10 mouse cellular contexts compared by ENCODE assay signal in genomic region chr11:32223297-32223967, GRCm38 (mm10). TPM values are rescaled to one million over a fixed set of nuclear protein-coding genes. Genes with fewer than 3 reads are reported as not detected.
DNase-seq lines count a peak whose midpoint lies in the region; ATAC-seq and TF ChIP-seq lines count a peak whose summit lies in the region.
"Had no signal": no experiment of that assay in that cellular context is flagged by ENCODE, and none has a peak within 500 bp of the region (broad histone marks: within the 10 kb centered on the region; RNA-seq: fewer than 3 reads in every experiment).

No protein-coding gene starts in this region.

- no peak for ATAC-seq in hindbrain, embryonic 15.5 days (ENCODE audit: low FRiP score, low read depth)
- no peak for ATAC-seq in midbrain, embryonic 15.5 days (replicated peaks)
- no peak for ATAC-seq in midbrain, embryonic 16.5 days

- H3K4me3 ChIP-seq in cerebellum, adult 2 months (replicated peaks; ENCODE audit: insufficient read depth, low read depth, low read length): no peak overlapping the region
- H3K4me3 ChIP-seq in hindbrain, embryonic 15.5 days: no peak overlapping the region
- no peak overlapping the region; the same call in 1 of the 2 replicates for H3K4me3 ChIP-seq in hindbrain, embryonic 10.5 days
- H3K4me3 ChIP-seq in midbrain, embryonic 15.5 days: no peak overlapping the region; the same call in 1 of the 2 replicates
- no peak overlapping the region for H3K4me3 ChIP-seq in midbrain, embryonic 16.5 days (ENCODE audit: low read depth, low read length)

- H3K4me2 ChIP-seq in hindbrain, embryonic 15.5 days: peak overlapping the region; percentile 98; the same call in 1 of the 2 replicates
- peak overlapping the region; percentile 98; the same call in 1 of the 2 replicates for H3K4me2 ChIP-seq in midbrain, embryonic 15.5 days
- no peak overlapping the region for H3K4me2 ChIP-seq in midbrain, embryonic 16.5 days (ENCODE audit: low read length)

- H3K9me3 ChIP-seq in hindbrain, embryonic 15.5 days: no peaks in the 10 kb centered on the region
- H3K9me3 ChIP-seq in hindbrain, embryonic 10.5 days: no peaks in the 10 kb centered on the region
- H3K9me3 ChIP-seq in midbrain, embryonic 15.5 days: no peaks in the 10 kb centered on the region
- H3K9me3 ChIP-seq in midbrain, embryonic 16.5 days (replicated peaks; ENCODE audit: control insufficient read depth, low read length, poor library complexity, severe bottlenecking): no peaks in the 10 kb centered on the region
- H3K9me3 ChIP-seq: midbrain, embryonic 12.5 days had no signal

- DNase-seq in cerebellum, adult 8-10 months: peak; percentile 18
- DNase-seq in cerebellum, adult 2 months: no peak
- no peak for DNase-seq in hindbrain, embryonic 10.5 days (ENCODE audit: low spot score)
- DNase-seq in right cerebral cortex, postnatal 4 days: no peak
- no peak for DNase-seq in gastrocnemius, adult 18-20 months (ENCODE audit: low spot score)

- no peak for TF ChIP-seq POLR2A in cerebellum, adult 2 months (IDR thresholded peaks at IDR 0.05; ENCODE audit: borderline replicate concordance, insufficient read depth, low read length)

- no peak overlapping the region for H3K27ac ChIP-seq in cerebellum, adult 2 months (ENCODE audit: insufficient read depth, low read length)
- no peak overlapping the region for H3K27ac ChIP-seq in hindbrain, embryonic 15.5 days (replicated peaks)
- H3K27ac ChIP-seq in hindbrain, embryonic 10.5 days: no peak overlapping the region
- no peak overlapping the region for H3K27ac ChIP-seq in midbrain, embryonic 15.5 days
- no peak overlapping the region for H3K27ac ChIP-seq in midbrain, embryonic 16.5 days (ENCODE audit: low read length)
- H3K27ac ChIP-seq: midbrain, embryonic 12.5 days had no signal

- no peaks in the 10 kb centered on the region for H3K36me3 ChIP-seq in hindbrain, embryonic 15.5 days
- H3K36me3 ChIP-seq in hindbrain, embryonic 10.5 days: peaks cover 7% of the 10 kb centered on the region
- no peaks in the 10 kb centered on the region for H3K36me3 ChIP-seq in midbrain, embryonic 15.5 days (replicated peaks)
- no peaks in the 10 kb centered on the region for H3K36me3 ChIP-seq in midbrain, embryonic 16.5 days (ENCODE audit: control insufficient read depth, insufficient read depth, low read length)
- H3K36me3 ChIP-seq: midbrain, embryonic 12.5 days had no signal

- no peaks in the 10 kb centered on the region for H3K27me3 ChIP-seq in cerebellum, adult 2 months (ENCODE audit: control insufficient read depth, insufficient read depth, low read length)
- peaks cover 19% of the 10 kb centered on the region for H3K27me3 ChIP-seq in hindbrain, embryonic 15.5 days
- peaks cover 28% of the 10 kb centered on the region for H3K27me3 ChIP-seq in hindbrain, embryonic 10.5 days (ENCODE audit: insufficient read depth, poor library complexity, severe bottlenecking)
- peaks cover 39% of the 10 kb centered on the region for H3K27me3 ChIP-seq in midbrain, embryonic 15.5 days (replicated peaks)
- H3K27me3 ChIP-seq in midbrain, embryonic 16.5 days (ENCODE audit: control insufficient read depth, insufficient read depth, low read depth, low read length): peaks cover 27% of the 10 kb centered on the region

- no peak overlapping the region for H3K9ac ChIP-seq in hindbrain, embryonic 15.5 days
- H3K9ac ChIP-seq in midbrain, embryonic 15.5 days: peak overlapping the region; percentile 23; the same call in 1 of the 2 replicates
- H3K9ac ChIP-seq in midbrain, embryonic 16.5 days (ENCODE audit: low read depth, low read length): no peak overlapping the region

- peaks cover 24% of the 10 kb centered on the region for H3K4me1 ChIP-seq in cerebellum, adult 2 months (ENCODE audit: control insufficient read depth, insufficient read depth, low read length)
- peaks cover 82% of the 10 kb centered on the region for H3K4me1 ChIP-seq in hindbrain, embryonic 15.5 days (replicated peaks)
- H3K4me1 ChIP-seq in hindbrain, embryonic 10.5 days (replicated peaks): peaks cover 83% of the 10 kb centered on the region
- H3K4me1 ChIP-seq in midbrain, embryonic 15.5 days: peaks cover 40% of the 10 kb centered on the region
- H3K4me1 ChIP-seq in midbrain, embryonic 16.5 days (ENCODE audit: control insufficient read depth, insufficient read depth, low read length): peaks cover 24% of the 10 kb centered on the region

- 79% methylated on average over 4 of the region's 4 CpGs for WGBS in cerebellum, adult 2 months
- 71% methylated on average over 4 of the region's 4 CpGs for WGBS in hindbrain, embryonic 15.5 days
- WGBS in hindbrain, embryonic 10.5 days: 68% methylated on average over 4 of the region's 4 CpGs
- WGBS in midbrain, embryonic 15.5 days: 74% methylated on average over 4 of the region's 4 CpGs
- 72% methylated on average over 4 of the region's 4 CpGs for WGBS in midbrain, embryonic 16.5 days

- no peak for TF ChIP-seq CTCF in cerebellum, adult 2 months (IDR thresholded peaks at IDR 0.05; ENCODE audit: borderline replicate concordance, insufficient read depth, low read depth, low read length)

RNA-seq across cellular contexts. Expression of gene Rhbdf1, which starts 1.3 kb away (rescaled TPM):
- polyA plus RNA-seq in cerebellum, adult 2 months (2012; rRNA removed): 31.3 and 32.1 TPM in 2 replicates
- 24.8 and 29.2 TPM in 2 replicates for polyA plus RNA-seq in hindbrain, embryonic 15.5 days (2015; fragmentation: Nextera tagmentation; extraction: Ambion mirVana)
- polyA plus RNA-seq in hindbrain, embryonic 10.5 days (2016; fragmentation: Nextera tagmentation; extraction: Ambion mirVana): 31.3 and 32.9 TPM in 2 replicates
- 21.3 and 23.8 TPM in 2 replicates for polyA plus RNA-seq in midbrain, embryonic 15.5 days (2015; fragmentation: Nextera tagmentation; extraction: Ambion mirVana)
- polyA plus RNA-seq in midbrain, embryonic 16.5 days (2015; fragmentation: Nextera tagmentation; extraction: Ambion mirVana): 18.5 and 24.0 TPM in 2 replicates
- total RNA-seq in gastrocnemius, adult 18-20 months (2021): 10 to 100 TPM; 17.8 to 17.9 TPM

RNA-seq across cellular contexts. Expression of gene Mpg, which starts 2.9 kb away (rescaled TPM):
- polyA plus RNA-seq in cerebellum, adult 2 months (2012; rRNA removed): 14.8 and 15.2 TPM in 2 replicates
- polyA plus RNA-seq in hindbrain, embryonic 15.5 days (2015; fragmentation: Nextera tagmentation; extraction: Ambion mirVana): 34.7 and 36.9 TPM in 2 replicates
- polyA plus RNA-seq in hindbrain, embryonic 10.5 days (2016; fragmentation: Nextera tagmentation; extraction: Ambion mirVana): 34.2 and 36.3 TPM in 2 replicates
- 41.2 and 44.1 TPM in 2 replicates for polyA plus RNA-seq in midbrain, embryonic 15.5 days (2015; fragmentation: Nextera tagmentation; extraction: Ambion mirVana)
- 36.1 and 41.7 TPM in 2 replicates for polyA plus RNA-seq in midbrain, embryonic 16.5 days (2015; fragmentation: Nextera tagmentation; extraction: Ambion mirVana)
- 1 to 10 TPM; 4.1 to 4.4 TPM for total RNA-seq in gastrocnemius, adult 18-20 months (2021)

RNA-seq across cellular contexts. Expression of gene Snrnp25, which starts 18.2 kb away (rescaled TPM):
- polyA plus RNA-seq in cerebellum, adult 2 months (2012; rRNA removed): 48.2 and 51.5 TPM in 2 replicates
- polyA plus RNA-seq in hindbrain, embryonic 15.5 days (2015; fragmentation: Nextera tagmentation; extraction: Ambion mirVana): 49.5 and 50.4 TPM in 2 replicates
- polyA plus RNA-seq in hindbrain, embryonic 10.5 days (2016; fragmentation: Nextera tagmentation; extraction: Ambion mirVana): 97.6 and 103 TPM in 2 replicates
- polyA plus RNA-seq in midbrain, embryonic 15.5 days (2015; fragmentation: Nextera tagmentation; extraction: Ambion mirVana): 40.4 and 48.3 TPM in 2 replicates
- polyA plus RNA-seq in midbrain, embryonic 16.5 days (2015; fragmentation: Nextera tagmentation; extraction: Ambion mirVana): 37.2 and 41.2 TPM in 2 replicates
- 10 to 100 TPM in 1 of 2 experiments, 1 to 10 TPM in 1; 9.3 to 12.1 TPM for total RNA-seq in gastrocnemius, adult 18-20 months (2021)

RNA-seq across cellular contexts. Expression of gene Il9r, which starts 23.4 kb away (rescaled TPM):
- polyA plus RNA-seq in cerebellum, adult 2 months (2012; rRNA removed): not detected in 2 replicates
- not detected in 2 replicates for polyA plus RNA-seq in hindbrain, embryonic 15.5 days (2015; fragmentation: Nextera tagmentation; extraction: Ambion mirVana)
- not detected in 2 replicates for polyA plus RNA-seq in hindbrain, embryonic 10.5 days (2016; fragmentation: Nextera tagmentation; extraction: Ambion mirVana)
- not detected in 2 replicates for polyA plus RNA-seq in midbrain, embryonic 15.5 days (2015; fragmentation: Nextera tagmentation; extraction: Ambion mirVana)
- polyA plus RNA-seq in midbrain, embryonic 16.5 days (2015; fragmentation: Nextera tagmentation; extraction: Ambion mirVana): not detected in 2 replicates
- total RNA-seq in gastrocnemius, adult 18-20 months (2021): not detected
- total RNA-seq: left cerebral cortex, postnatal 14 days had no signal
- polyA plus RNA-seq: midbrain, embryonic 12.5 days had no signal

RNA-seq across cellular contexts. Expression of gene Nprl3, which starts 44.1 kb away (rescaled TPM):
- 81.0 and 86.9 TPM in 2 replicates for polyA plus RNA-seq in cerebellum, adult 2 months (2012; rRNA removed)
- polyA plus RNA-seq in hindbrain, embryonic 15.5 days (2015; fragmentation: Nextera tagmentation; extraction: Ambion mirVana): 33.5 and 43.9 TPM in 2 replicates
- 41.1 and 45.6 TPM in 2 replicates for polyA plus RNA-seq in hindbrain, embryonic 10.5 days (2016; fragmentation: Nextera tagmentation; extraction: Ambion mirVana)
- 46.4 and 48.4 TPM in 2 replicates for polyA plus RNA-seq in midbrain, embryonic 15.5 days (2015; fragmentation: Nextera tagmentation; extraction: Ambion mirVana)
- 45.3 and 52.4 TPM in 2 replicates for polyA plus RNA-seq in midbrain, embryonic 16.5 days (2015; fragmentation: Nextera tagmentation; extraction: Ambion mirVana)
- total RNA-seq in gastrocnemius, adult 18-20 months (2021): 10 to 100 TPM; 20.1 to 27.4 TPM
